Mouse (Mus musculus) gastrocnemius, postnatal 10 days (tissue): ENCODE results near the gene Nelfcd. TPM values are rescaled to one million over a fixed set of nuclear protein-coding genes. Genes with fewer than 3 reads are reported as not detected.

Experiments used
- DNase-seq: peaks from one replicate; pipeline ENCODE4 v3.0.0; 2021; ENCODE audit warnings: mixed read lengths
- long read RNA-seq, 2 experiments: library from polyadenylated mRNA; stranded (forward); transcript quantifications; one replicate each; pipeline ENCODE4 v2.0.0; 2021
- total RNA-seq, 2 experiments: library from RNA; stranded (reverse); gene quantifications; 2 replicates each; pipeline ENCODE4 v1.2.3; 2021

Nelfcd gene
- total RNA-seq, result 10 to 100 TPM; 37.3 to 39.1 TPM
- long read RNA-seq, experiment 1, transcript Nelfcd-202 (15 exons, 2,279 nt), result major isoform, 112 of 128 reads
- long read RNA-seq, experiment 1, partial matches to known transcripts, result 6 of 128 reads
- long read RNA-seq, experiment 1, other reads (novel, unspliced or antisense), result 10 of 128 reads
- long read RNA-seq, experiment 2, transcript Nelfcd-202 (15 exons, 2,279 nt), result major isoform, 104 of 114 reads
- long read RNA-seq, experiment 2, partial matches to known transcripts, result 3 of 114 reads
- long read RNA-seq, experiment 2, other reads (novel, unspliced or antisense), result 6 of 114 reads

DNA sequence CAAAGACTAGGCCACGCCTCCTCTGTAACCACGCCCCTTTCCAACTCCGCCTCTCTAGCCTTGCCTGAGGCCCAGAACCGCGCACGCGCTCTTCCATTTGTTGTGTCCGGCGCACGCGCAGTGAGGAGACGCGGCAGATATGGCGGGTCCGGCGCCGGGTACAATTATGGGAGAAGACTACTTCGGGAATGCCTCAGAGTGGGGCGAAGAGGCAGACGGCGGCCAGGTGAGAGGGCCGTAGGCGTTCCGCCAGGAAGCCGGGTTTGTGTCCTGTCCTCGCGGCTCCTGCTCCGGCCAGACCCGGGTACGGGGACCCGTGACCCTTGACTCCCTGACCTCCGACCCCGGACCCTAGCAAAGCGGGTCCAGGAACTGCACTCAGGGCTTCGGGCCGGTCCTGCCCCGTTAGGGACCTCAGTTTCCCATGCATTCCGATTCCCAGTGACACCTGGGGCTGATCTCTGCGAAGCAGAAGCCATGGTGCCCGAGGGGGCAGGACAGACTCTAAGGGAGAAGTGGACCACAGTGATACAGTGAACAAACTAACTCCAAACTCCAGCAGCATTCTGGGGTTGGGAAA, at the start of gene Nelfcd:
TSS of gene Nelfcd (plus strand) at position 74 of the 580 bp plus-strand sequence.
- peak; percentile 96 for DNase-seq

DNA sequence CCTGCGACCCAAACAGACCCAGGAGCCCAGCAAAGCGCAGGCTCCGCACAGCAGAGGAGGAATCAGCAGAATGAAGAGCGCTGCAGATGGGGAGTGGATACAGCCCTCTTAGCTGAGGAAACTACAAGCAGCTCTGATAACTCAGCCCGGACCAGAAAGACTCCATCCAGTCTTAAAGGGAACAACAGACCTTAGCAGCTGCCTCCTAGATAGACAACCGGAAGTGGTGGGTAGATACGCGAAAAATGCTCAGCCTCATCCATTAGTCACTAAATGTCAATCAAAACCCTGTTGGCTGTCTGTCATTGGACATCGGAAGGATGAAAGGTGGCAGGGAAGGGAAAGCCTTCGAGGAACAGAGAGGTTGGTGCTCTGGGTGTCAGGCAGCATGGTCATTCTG, 49.0 kb upstream of the Nelfcd start:
- DNase-seq, result no peak

DNA sequence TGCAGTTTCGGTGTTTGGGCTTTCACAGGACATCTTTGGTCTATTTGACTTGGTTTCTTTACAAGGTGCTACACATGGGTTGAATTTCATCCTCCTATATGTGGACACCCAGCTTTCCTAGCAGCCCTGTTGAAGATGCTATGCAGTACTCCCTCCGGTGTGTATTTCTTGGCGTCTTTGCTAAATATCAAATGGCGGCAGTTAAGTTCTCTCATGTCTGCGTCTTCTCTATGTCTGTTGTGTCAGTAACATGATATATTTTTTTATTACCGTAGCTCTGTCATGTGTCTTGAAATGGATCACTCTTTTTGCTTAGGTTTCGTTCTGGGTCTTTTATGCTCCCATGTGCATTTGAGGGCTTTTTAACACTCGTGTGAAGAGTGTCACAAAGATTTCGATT, 34.6 kb upstream of the Nelfcd start:
- no peak for DNase-seq

- no peak for DNase-seq
Measured at GRCm38 (mm10) chr2:174391936-174392335, 23.7 kb upstream of the Nelfcd start.

DNA sequence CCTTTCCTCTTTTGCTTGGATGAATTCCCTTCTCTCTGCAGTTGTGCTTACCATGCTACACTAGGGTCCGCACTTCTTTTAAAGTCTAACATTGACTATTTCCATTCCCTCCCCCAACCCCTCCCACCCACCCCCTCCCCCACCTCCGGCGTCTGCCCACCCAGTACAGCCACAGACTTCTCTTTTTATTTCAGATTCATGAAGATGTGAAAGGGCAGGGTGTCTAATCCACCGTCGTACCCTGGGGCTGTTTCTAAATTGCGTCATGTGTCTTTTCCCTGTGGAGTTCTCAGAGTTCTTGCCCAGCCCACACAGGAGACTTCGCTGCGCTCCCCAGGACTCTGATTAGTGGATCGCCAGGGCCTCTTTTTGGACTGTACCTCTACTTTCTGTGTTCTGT, 23.1 kb upstream of the Nelfcd start:
- no peak for DNase-seq

DNA sequence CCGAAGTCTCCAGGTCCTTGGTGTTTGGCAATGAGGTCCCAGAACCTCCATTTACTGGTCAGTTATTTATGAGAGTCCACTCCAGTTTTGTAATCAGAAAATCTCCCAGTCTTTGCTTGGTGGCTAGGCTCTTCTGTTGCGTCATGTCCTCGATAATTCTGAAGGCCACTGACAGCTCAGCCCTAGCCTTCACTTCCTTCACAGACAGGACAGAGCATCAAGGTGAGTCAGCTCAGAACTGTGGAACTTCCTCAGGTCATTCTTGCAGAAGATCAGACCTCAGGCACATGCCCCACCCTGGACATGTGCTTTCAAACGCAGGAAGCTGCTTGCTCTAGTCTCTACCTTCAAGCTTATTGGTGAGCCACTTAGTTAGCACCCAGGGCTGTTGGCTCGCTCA, 22.2 kb upstream of the Nelfcd start:
- DNase-seq, result no peak

DNA sequence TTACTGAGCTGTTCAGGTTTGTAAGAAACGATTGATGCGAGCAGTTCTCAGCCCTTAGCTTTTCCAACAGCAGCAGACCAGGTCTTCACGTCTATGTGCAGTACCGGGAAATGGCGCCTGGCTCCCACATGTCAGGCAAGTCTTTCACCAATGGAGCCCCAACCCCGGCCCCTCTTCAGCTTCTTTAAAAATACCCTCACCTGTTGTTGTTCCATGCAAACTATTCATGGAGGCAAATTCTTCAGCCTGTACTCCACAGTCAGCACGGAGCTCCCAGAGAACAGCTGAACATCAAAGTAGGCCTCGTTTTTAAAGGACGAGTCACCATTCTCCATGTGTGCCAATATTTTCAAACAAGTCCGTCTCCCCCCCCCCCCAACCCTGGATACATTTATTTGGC, 19.0 kb upstream of the Nelfcd start:
- no peak for DNase-seq

DNA sequence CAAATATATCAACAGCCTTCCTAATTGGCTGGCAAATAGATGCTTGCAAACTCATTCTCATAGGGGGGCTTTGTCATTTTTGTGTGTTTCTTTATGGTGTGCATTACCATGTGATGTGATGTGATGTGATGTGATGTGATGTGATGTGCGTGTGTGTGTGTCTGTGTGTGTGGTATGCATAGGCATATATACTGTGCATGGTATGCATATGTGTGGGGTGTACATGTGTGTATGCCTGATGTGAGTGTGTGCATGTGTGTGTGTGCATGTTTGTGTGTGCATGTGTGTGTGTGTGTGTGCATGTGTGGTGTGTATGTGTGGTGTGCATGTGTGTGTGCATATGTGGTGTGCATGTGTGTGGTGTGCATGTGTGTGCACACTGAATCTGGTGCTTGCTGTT, 18.5 kb upstream of the Nelfcd start:
- DNase-seq, result no peak

GRCm38 (mm10) chr2:174397881-174398280, 17.7 kb upstream of the Nelfcd start:
- no peak for DNase-seq

DNA sequence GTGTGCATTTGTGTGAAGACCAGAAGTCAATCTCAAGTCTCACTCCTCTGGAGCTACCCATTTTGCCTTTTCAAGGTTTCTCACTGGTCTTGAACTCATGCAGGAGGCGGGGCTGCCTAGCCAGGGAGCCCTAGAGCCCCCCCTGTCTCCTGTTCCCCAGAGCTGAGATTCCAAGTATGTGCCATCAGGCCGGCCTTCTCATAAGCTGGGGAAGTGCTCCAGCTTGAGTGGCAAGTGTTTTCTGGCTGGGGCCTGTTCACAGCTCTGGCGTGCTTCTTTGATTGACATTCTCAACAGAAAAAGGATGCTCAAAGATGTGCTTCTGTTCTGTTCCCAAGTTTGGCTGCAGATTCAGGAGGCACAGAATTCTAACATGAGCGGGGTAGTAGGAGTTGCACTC, 15.2 kb upstream of the Nelfcd start:
- DNase-seq, result no peak

DNA sequence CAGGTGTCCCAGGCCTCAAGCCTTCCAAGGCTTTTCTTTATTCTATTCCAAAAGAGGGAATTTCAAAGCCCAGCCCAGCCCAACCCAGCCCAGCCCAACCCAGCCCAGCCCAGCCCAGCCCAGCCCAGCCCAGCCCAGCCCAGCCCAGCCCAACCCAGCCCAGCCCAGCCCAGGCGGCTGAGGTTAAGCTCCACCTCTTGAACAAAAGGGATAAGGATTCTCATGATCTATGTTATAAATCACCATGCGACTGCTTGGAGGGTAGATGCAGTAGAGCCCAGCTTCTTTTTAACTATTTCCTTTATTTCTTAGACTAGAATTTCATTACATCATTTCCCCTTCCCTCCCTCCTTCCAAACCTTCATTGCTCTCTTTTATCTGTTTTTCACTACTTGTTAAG, 5.4 kb upstream of the Nelfcd start:
- no peak for DNase-seq

DNA sequence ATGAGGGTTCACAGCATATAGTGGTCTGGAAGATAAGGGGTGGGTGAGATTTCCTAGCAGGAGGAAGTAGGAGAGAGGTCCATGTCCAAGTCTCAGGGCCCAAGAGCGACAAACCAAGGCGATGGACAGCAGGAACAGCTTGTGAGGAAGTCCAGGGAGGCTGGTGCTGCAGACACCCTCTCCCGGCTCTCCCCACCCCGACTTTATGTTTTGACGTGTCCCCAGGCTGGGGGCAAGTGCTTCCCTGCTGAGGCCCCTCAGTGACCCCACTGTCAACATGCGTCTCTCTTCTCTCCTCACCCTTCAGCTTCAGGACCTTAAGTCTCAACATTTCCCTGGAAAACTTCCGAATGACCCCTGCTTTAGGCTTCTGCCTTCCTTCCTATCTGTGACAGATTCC, 2.5 kb upstream of the Nelfcd start:
- DNase-seq, result no peak

- no peak for DNase-seq
Measured at GRCm38 (mm10) chr2:174415001-174415730, 438 bp upstream of the Nelfcd start.

DNA sequence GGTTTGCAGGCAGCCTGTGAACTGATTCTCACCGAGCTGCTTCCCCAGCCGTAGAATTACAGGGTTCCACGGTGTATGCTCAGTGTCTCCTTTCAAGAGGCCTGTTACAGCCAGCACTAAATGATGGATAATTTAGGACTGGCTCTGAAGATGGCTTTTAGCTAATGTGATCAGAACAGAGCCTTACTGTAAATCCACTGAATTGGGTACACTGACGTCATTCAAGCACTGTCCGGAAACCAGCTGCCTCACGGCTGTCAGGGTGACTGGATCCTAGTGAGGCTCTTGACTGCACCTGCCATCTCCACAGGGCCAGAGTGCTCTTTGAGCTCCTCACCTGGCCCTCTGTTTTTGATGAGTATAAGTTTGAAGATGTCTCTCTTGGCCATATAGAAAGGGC, 5.5 kb downstream of the Nelfcd start:
- no peak for DNase-seq

DNA sequence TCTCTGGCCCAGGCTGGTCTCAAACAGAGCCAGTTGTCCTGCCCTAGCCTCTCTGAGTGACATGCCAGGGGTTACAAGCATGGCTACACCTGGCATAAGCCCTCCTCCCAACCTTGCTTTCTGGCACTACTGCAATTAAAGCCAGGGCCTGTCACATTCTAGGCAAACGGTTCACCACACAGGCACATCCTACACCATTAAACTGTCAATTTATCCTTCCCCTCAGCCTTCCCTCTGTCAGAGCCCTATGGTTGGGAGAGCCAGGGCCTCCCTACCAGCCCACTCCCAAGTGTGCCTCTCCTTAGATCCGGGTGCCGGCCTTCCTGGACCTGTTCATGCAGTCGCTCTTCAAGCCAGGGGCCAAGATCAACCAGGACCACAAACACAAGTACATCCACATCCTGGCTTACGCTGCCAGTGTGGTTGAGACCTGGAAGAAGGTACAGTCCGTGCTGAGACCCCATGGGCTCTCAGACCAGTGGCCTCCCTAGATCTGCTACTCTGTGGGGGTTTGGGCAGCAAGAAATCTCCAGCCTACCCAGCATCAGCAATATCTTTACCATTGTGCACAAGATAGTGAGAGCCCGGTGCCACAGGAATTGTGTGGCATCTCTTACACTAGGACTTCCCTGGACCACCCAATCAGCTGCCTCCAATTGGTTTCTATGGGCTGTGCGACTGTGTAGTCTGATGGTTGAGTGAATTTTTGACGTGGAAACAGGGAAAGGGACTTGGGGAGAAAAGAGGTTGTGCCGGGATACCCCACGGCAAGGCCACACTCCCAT, 8.9 kb downstream of the Nelfcd start:
- no peak for DNase-seq

DNA sequence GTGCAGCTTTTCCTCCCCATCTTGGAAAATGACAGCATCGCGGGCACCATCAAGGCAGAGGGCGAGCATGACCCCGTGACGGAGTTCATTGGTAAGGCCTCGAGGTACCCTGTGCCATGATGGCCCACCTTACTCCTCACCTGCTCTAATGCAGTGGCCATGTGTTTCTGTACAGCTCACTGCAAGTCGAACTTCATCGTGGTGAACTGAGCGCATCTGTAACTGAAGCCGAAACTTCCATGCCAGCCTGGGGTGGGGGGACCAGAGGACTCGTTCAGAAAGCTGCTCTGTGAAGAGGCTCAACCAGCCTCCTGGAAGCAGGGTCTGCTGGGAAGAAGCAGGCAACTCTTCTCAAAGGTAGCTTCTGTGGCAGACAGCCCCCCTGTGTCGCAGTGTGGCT, 11.3 kb downstream of the Nelfcd start:
- no peak for DNase-seq

DNA sequence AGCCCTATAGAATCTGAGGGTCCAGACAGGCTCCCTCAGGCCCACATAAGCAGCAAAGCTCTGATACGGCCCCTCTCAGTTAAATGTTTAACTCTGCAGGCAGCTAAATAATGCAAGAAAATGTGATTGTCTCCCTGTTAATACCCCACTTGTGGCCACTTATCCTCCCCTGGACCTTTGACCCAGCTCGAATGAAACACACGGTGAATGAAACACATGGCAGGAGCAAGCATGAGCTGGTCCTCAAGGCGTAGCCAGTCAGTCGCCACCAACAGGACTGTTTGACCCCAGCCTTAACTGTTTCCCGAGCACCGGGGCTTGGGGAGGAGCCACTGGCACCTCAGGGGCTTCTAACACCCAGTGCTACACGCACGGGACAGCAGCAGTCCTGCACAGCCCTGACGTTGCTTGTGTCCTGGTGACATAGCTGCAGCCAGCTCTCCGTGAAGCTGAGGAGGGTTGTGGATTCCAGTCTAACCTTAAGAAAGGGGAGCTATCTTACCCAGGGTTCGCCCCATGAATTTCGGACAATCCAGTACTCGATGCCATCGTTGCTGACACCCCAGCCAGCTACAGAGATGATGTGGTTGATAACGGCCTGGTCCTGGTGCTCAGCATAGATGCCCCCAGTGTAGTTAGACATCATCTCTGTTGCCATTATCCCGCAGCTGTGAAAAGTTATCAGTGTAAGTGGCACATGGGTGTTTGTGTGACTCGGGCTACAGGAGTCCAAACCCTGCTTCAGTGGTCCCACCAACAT, 12.7 kb downstream of the Nelfcd start:
- no peak for DNase-seq

DNA sequence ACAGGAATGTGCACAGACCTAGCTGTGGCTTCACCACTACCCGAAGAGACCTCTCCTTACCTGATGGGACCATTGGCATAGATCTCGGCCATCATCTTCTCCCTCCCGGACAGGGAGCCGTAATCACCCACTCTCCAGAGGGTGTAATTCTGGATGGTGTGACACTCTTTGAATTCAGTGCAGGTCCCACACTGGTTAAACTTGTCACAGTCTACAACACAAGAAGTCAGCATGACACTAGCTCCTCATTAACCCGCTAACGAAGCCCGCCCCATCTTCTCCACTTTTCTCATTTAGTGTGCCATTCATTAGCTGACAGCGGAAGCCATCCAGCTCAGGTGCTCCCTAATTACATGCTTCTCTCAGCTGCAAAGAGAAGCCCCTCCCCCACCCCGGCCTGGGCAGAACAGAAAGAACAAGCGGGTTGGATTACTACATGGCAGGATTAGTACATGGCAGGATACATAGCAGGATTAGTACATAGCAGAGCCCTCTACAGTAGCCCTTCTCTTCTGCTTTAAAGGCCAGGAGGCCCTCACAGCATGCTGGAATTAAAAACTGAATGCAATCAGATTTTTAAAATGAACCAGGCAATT, 13.5 kb downstream of the Nelfcd start:
- no peak for DNase-seq

DNA sequence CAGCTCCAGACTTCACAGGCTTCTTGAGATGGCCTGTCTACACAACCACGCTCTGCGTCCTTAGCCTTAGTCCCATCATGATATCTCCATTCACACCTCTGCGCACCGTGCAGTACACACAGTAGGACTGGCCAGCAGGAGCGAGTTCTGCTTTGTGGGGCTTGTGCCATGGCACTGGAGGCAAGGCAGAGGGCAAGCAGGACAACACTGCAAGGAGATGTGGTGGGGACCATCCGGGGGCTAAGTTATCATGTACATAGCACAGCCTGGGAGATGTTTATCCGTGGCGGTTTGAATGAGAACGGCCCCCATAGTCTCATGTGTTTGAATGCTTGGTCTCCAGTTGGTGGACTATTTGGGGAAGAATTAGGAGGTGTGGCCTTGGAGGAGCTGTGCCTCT, 19.3 kb downstream of the Nelfcd start:
- no peak for DNase-seq

DNA sequence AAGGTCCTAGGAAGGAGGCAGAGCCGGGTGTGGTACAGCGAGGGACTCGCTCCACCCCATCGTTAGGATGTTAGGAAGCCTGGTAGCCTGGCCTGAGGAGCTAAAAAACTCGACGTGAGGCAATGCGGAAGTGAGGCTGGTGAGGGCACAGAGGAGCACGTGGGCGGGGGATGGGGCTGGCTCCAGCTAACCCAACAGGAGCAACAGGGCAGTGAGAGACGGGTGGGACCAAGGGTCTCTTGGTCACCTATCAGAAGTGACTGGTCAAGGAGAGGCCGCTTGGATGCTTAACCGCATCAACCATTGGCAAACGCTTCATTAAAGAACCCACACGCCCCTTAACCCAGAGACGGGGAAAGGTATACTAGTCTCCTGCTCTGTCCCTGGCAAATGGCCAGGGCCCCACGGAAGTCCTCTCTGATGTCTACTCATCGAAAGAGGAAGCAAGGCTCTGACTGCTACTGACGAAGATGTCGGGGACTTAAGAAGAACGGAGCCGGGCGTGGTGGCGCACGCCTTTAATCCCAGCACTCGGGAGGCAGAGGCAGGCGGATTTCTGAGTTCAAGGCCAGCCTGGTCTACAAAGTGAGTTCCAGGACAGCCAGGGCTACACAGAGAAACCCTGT, 20.6 kb downstream of the Nelfcd start:
- no peak for DNase-seq
